Mouse (Mus musculus) hindbrain, postnatal 0 days (tissue): ENCODE data around the gene Fam174b. TPM values are rescaled to one million over a fixed set of nuclear protein-coding genes. Genes with fewer than 3 reads are reported as not detected.
A peak's percentile ranks its signal among the peaks of the same experiment; 100 is the strongest.

ENCODE experiments used
- ATAC-seq: fragments of 200-750 bp; cut with Nextera tagmentation; 2 replicates; pipeline ENCODE4 v1.8.0; 2017; ENCODE audit warnings: mild to moderate bottlenecking, moderate TSS enrichment, moderate library complexity
- DNase-seq: peaks from one replicate; pipeline ENCODE4 v3.0.0-alpha.2; 2015; ENCODE audit warnings: low spot score
- H3K27ac ChIP-seq: fragments of 300-500 bp; sonication (generic); 2 replicates; pipeline ENCODE4 v1.5.1; 2014; ENCODE audit warnings: mild to moderate bottlenecking
- H3K27me3 ChIP-seq: fragments of 300-500 bp; sonication (generic); 2 replicates; pipeline ENCODE4 v1.6.1; 2014; ENCODE audit warnings: low read length, mixed read lengths; ENCODE audit not compliant: insufficient read depth
- H3K36me3 ChIP-seq: fragments of 300-500 bp; sonication (generic); 2 replicates; pipeline ENCODE4 v1.6.1; 2014; ENCODE audit warnings: low read length, mixed read lengths; ENCODE audit not compliant: insufficient read depth
- H3K4me1 ChIP-seq: fragments of 300-500 bp; sonication (generic); 2 replicates; pipeline ENCODE4 v1.6.1; 2014; ENCODE audit warnings: antibody characterized with exemption, low read length, mixed read lengths; ENCODE audit not compliant: insufficient read depth
- H3K4me2 ChIP-seq: fragments of 300-500 bp; sonication (generic); 2 replicates; pipeline ENCODE4 v1.6.1; 2014; ENCODE audit warnings: low read depth, mild to moderate bottlenecking, low read length, moderate library complexity, mixed read lengths
- H3K4me3 ChIP-seq: fragments of 300-500 bp; sonication (generic); 2 replicates; pipeline ENCODE4 v1.5.1; 2014; ENCODE audit warnings: low read length
- H3K9ac ChIP-seq: fragments of 300-500 bp; sonication (generic); replicated peaks from 2 replicates; pipeline ENCODE4 v1.6.1; 2014; ENCODE audit warnings: mild to moderate bottlenecking, low read length, moderate library complexity, mixed read lengths
- H3K9me3 ChIP-seq: fragments of 300-500 bp; sonication (generic); 2 replicates; pipeline ENCODE4 v1.6.1; 2016; ENCODE audit warnings: low read length, mixed read lengths
- CTCF ChIP-seq: IDR thresholded peaks from 2 replicates; pipeline ENCODE4 v1.5.1; 2016; ENCODE audit warnings: antibody characterized with exemption, control low read depth, low read depth
- WGBS: fragments of 180-500 bp; shearing (Covaris S2); extraction: QIAGEN DNeasy Blood & Tissue Kit; methylation state at CpG from one replicate; pipeline ENCODE4 v1.1.7; 2014; 5-methylcytosine and 5-hydroxymethylcytosine counted together
- polyA plus RNA-seq: library from polyadenylated mRNA; unstranded; fragments of >200 nt; fragmentation: Nextera tagmentation; extraction: Ambion mirVana; gene quantifications from 2 replicates; pipeline ENCODE4 v1.2.1, GENCODE M21; 2015
- total RNA-seq: library from RNA; depleted of rRNA; stranded (reverse); fragments of >200 nt; gene quantifications from 2 replicates; pipeline ENCODE4 v1.2.3, GENCODE M21; 2014; rRNA removed

Fam174b gene
- total RNA-seq = 26.1 and 38.4 TPM in 2 replicates
- 26.8 and 29.3 TPM in 2 replicates for polyA plus RNA-seq

DNA sequence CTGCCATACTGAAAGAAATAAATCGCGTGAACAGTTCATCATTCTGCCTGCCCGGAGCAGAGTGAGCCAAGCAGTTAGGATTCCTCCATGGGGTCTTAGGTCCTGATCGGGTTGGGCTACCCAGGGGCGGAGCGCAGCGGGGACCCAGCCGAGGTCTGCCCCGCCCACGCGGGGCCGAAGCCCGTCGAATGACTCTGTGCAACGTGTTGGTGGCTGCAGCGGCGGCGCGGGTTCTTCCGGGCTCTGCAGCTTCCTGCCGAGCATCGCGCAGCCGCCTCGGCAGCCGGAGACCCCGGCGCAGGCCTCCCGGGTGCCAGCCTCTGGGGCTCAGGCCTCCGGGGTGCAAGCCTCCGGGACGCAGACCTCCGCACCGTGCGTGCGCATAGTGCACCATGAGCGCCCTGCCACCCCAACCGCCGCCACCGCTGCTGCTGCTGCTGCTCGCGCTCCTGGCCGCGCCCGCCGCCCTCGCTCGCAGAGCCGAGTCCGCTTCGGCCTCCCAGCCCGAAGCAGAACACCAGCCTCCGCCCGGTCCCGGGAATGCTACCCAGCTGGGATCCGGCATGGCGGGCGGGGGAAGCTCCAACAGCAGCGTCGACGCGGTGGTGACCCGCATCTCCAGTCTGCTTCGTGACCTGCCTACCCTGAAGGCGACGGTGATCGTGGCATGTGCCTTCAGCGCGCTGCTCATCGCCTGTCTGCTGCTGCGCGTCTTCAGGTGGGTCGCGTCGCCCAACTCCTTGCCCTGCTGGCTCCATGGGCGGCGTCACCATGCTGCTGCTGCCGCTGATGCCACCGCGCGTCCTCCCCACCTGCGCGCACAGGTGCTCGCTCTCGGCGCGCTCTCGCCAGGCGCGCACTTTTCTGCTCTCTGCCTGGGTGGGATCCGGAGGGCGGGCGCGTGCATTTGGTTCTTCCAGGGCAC, at the start of gene Fam174b:
Gene Fam174b (plus strand): TSS at position 192 of the 925 bp plus-strand sequence.
- no peaks in the 10 kb centered on the region for H3K9me3 ChIP-seq
- peak within 1 kb of the TSS; percentile 92 for H3K27ac ChIP-seq
- H3K4me3 ChIP-seq = peak within 1 kb of the TSS; percentile 75
- peak; percentile 82 for ATAC-seq
- DNase-seq = peak; percentile 86
- no peaks in the 10 kb centered on the region for H3K27me3 ChIP-seq
- peaks cover 8% of the 10 kb centered on the region; the same call in 1 of the 2 replicates for H3K4me1 ChIP-seq
- no peak for TF ChIP-seq CTCF
- H3K36me3 ChIP-seq = no peaks in the 10 kb centered on the region
- peak within 1 kb of the TSS; percentile 95 for H3K4me2 ChIP-seq
- H3K9ac ChIP-seq = peak within 1 kb of the TSS; percentile 77
- under 1% methylated on average over 81 of the region's 94 CpGs for WGBS

DNA sequence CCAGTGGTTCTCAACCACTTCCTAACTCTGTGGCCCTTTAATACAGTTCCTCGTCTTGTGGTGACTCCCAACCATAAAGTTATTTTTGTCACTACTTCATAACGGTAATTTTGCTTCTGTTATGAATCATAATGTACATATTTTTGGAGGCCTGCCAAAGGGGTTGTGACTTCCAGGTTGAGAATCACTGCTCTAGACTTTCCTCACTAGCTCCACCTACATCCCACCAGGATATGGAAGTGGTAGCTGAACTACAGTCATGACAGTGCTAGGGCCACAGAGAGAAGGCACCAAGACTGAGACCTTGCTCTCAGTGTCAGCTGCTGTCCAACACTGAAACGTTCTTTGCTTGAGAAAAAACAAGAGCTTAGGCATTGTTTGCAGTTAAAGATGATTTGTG, 43.0 kb upstream of the Fam174b start:
- WGBS = 75% methylated on average over 3 of the region's 3 CpGs
- no peaks in the 10 kb centered on the region for H3K9me3 ChIP-seq
- no peaks in the 10 kb centered on the region for H3K36me3 ChIP-seq
- H3K9ac ChIP-seq = no peak overlapping the region
- ATAC-seq = no peak
- H3K27me3 ChIP-seq = no peaks in the 10 kb centered on the region
- H3K4me1 ChIP-seq = no peaks in the 10 kb centered on the region
- H3K27ac ChIP-seq = no peak overlapping the region
- no peak for TF ChIP-seq CTCF
- no peak for DNase-seq
- no peak overlapping the region for H3K4me3 ChIP-seq
- H3K4me2 ChIP-seq = no peak overlapping the region

DNA sequence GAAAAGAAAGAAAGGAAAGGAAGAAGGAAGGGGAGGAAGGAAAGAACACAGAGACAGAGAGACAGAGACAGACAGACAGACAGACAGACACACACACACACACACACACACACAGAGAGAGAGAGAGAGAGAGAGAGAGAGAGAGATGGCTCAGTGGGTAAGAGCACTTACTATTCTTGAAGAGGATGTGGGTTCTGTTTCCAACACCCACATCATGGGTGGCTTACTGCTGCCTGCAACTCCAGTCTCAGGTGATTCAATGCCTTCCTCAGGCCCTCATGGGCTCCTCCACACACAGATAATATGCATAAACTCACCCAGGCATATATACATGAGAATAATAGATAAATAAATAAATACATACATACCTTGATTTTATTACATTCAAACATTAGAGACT, 35.8 kb upstream of the Fam174b start:
- H3K4me1 ChIP-seq = no peaks in the 10 kb centered on the region

DNA sequence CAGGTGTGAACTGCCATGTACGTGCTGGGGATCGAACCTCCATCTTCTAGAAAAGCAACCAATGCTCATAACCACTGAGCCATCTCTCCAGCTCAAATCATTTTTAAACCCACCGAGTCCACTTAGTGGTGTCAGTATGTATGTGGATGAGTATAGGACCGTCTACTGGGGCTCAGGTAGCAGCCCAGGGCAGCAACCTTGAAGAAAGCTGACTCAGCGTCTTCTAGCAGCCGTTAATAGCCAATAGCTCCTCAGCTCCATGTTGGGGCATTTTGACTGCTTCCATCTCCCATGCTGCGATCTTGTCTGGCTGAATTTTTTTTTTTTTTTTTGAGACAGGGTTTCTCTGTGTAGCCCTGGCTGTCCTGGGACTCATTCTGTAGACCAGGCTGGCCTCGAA, 26.6 kb upstream of the Fam174b start:
- H3K9me3 ChIP-seq = no peaks in the 10 kb centered on the region
- H3K27me3 ChIP-seq = no peaks in the 10 kb centered on the region
- ATAC-seq (no peak), DNase-seq (no peak)
- TF ChIP-seq CTCF = no peak
- 94% methylated on average over 8 of the region's 8 CpGs for WGBS
- H3K4me1 ChIP-seq = no peaks in the 10 kb centered on the region
- H3K36me3 ChIP-seq = no peaks in the 10 kb centered on the region
- no peak overlapping the region for H3K9ac ChIP-seq
- H3K4me3 ChIP-seq = no peak overlapping the region
- no peak overlapping the region for H3K27ac ChIP-seq
- H3K4me2 ChIP-seq = no peak overlapping the region

More for the DNA sequence above, 35.8 kb upstream of the Fam174b start:
- H3K4me2 ChIP-seq = no peak overlapping the region
- ATAC-seq (no peak), DNase-seq (no peak)
- TF ChIP-seq CTCF = no peak
- H3K4me3 ChIP-seq = no peak overlapping the region
- H3K27me3 ChIP-seq = no peaks in the 10 kb centered on the region
- no peak overlapping the region for H3K27ac ChIP-seq
- no peak overlapping the region for H3K9ac ChIP-seq
- H3K36me3 ChIP-seq = no peaks in the 10 kb centered on the region
- no peaks in the 10 kb centered on the region for H3K9me3 ChIP-seq

DNA sequence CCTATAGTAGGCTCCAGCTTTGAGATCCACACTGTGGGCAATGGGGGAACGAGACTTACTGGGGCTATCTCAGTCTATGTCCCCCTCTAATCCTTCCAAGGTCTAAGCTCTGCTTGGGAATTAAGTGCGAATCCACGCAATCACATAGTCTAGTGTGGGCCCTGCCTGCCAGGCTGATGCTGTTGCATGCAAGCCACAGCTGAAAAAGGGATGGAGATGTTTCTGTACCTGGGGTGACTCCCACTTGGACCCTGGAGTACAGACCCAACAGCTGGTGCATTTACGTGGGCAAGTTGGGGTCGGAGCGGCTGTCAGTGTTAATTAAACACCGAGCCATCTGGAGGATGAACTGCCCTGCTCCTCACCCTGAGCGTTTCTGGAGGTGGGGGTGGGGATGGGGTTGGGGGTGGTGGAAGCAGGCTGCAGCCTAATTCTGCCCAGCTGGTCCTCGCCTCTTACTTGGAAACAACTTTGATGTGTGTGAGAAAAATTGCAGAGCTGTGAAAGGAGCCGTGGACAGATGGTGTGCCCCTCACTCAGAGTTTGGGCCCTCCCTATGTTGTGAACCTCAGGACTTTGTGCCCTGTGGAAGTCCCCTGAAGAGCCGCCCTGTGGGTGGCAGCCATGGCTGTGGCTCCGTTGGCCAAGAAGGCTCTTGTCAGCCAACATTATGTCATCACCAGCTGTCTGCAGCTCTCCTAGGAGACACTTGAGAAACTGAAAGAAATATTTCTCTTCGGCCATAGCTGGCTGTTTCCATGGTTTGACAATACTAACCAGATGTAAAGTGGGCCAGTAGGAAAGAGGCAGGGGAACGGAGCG, 24.0 kb upstream of the Fam174b start:
- Histone ChIP-seq H3K4me2 (no peak overlapping the region), H3K36me3 (no peaks in the 10 kb centered on the region), H3K4me3 (no peak overlapping the region), H3K27ac (peak overlapping the region; percentile 18; the same call in 1 of the 2 replicates), H3K9me3 (no peaks in the 10 kb centered on the region), H3K9ac (no peak overlapping the region), H3K27me3 (no peaks in the 10 kb centered on the region), H3K4me1 (no peaks in the 10 kb centered on the region)
- DNase-seq (peak; percentile 85), ATAC-seq (peak; percentile 94)
- 26% methylated on average over 15 of the region's 15 CpGs for WGBS
- no peak for TF ChIP-seq CTCF

DNA sequence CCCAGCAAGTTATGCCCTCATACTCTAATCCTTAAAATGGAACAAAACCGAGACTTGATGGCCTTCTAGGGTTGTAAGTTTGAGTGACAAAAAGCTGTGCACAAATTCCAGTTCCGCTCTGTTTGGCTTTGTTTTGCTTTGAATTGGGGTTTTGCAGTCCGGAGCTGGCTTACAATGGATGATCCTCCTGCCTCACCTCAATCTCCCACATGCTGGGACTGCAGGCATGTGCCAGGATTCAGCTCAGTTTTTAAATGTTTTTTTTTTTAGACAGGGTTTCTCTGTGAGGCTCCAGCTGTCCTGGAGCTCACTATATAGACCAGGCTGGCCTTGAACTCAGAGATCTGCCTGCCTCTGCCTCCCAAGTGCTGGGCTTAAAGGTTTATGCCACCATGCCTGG, 23.3 kb upstream of the Fam174b start:
- ATAC-seq (no peak), DNase-seq (no peak)
- 29% methylated on average over 3 of the region's 3 CpGs for WGBS
- TF ChIP-seq CTCF = no peak
- no peaks in the 10 kb centered on the region for H3K27me3 ChIP-seq
- no peaks in the 10 kb centered on the region for H3K9me3 ChIP-seq
- H3K36me3 ChIP-seq = no peaks in the 10 kb centered on the region
- H3K4me3 ChIP-seq = no peak overlapping the region
- peak overlapping the region; percentile 22; the same call in 1 of the 2 replicates for H3K27ac ChIP-seq
- H3K4me1 ChIP-seq = no peaks in the 10 kb centered on the region
- no peak overlapping the region for H3K4me2 ChIP-seq
- no peak overlapping the region for H3K9ac ChIP-seq
